16 mouse cellular contexts compared by ENCODE assay signal in the genomic region with DNA sequence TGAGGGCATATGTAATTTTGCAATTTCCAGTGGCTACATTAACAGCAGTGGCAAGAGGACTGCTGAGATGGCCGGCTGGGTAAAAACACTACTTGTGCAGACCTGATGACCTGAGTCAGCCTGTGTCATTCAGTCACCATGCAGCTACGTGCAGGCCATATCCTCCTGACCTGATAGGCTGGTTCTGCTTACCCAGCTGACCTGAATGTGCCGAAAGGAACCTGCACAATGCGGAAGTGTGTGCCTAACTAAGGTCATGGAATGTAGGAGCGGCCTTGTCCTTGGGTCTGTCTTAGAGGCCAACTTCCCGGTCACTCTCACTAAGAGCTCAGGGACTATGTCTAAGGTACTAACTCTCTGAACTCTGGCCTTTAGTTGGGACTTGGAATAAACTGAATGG. TPM values are rescaled to one million over a fixed set of nuclear protein-coding genes. Genes with fewer than 3 reads are reported as not detected.
DNase-seq lines count a peak whose midpoint lies in the region; ATAC-seq and TF ChIP-seq lines count a peak whose summit lies in the region.
"Had no signal": no experiment of that assay in that cellular context is flagged by ENCODE, and none has a peak within 500 bp of the region (broad histone marks: within the 10 kb centered on the region; RNA-seq: fewer than 3 reads in every experiment).

No protein-coding gene starts in this region.

- no peak for TF ChIP-seq POLR2A in spleen, adult 2 months (IDR thresholded peaks at IDR 0.05; ENCODE audit: low read depth, low read length)

- no peak overlapping the region for H3K9ac ChIP-seq in heart, embryonic 14.5 days (ENCODE audit: low read length)
- no peak overlapping the region for H3K9ac ChIP-seq in stomach, postnatal 0 days (ENCODE audit: low read length)
- H3K9ac ChIP-seq: hindbrain, embryonic 13.5 days; lung, embryonic 15.5 days; midbrain, embryonic 15.5 days had no signal

- 47% methylated on average over 6 of the region's 6 CpGs for WGBS in heart, embryonic 14.5 days
- 88% methylated on average over 6 of the region's 6 CpGs for WGBS in spleen, adult 2 months
- 62% methylated on average over 6 of the region's 6 CpGs for WGBS in stomach, postnatal 0 days

- ATAC-seq in heart, embryonic 14.5 days (ENCODE audit: insufficient number of reproducible peaks, insufficient read depth, low FRiP score, low read depth): peak; percentile 66; the same call in 1 of the 2 replicates
- ATAC-seq in stomach, postnatal 0 days (ENCODE audit: low FRiP score, low TSS enrichment): peak; percentile 97
- ATAC-seq in inflammation-experienced regulatory T-cells, adult 6 months: no peak
- ATAC-seq: CD4-positive, CD25-positive, alpha-beta regulatory T cell, adult 4 months; forebrain, embryonic 14.5 days; midbrain, embryonic 15.5 days had no signal

- no peak overlapping the region for H3K4me3 ChIP-seq in heart, embryonic 14.5 days (ENCODE audit: control insufficient read depth in 1 of 2, insufficient read depth in 1 of 2, low read depth in 1 of 2, low read length in 2 of 2)
- H3K4me3 ChIP-seq in spleen, adult 2 months (ENCODE audit: extremely low read depth, insufficient read depth, insufficient read length): no peak overlapping the region
- no peak overlapping the region for H3K4me3 ChIP-seq in stomach, postnatal 0 days (ENCODE audit: low read depth, low read length)
- H3K4me3 ChIP-seq: hindbrain, embryonic 13.5 days; lung, embryonic 15.5 days; midbrain, embryonic 15.5 days had no signal

- H3K4me2 ChIP-seq in heart, embryonic 14.5 days (ENCODE audit: low read length): peak overlapping the region; percentile 10; the same call in 1 of the 2 replicates
- H3K4me2 ChIP-seq in stomach, postnatal 0 days (replicated peaks; ENCODE audit: low read depth): no peak overlapping the region
- H3K4me2 ChIP-seq: hindbrain, embryonic 13.5 days; lung, embryonic 15.5 days; midbrain, embryonic 15.5 days had no signal

- H3K4me1 ChIP-seq in heart, embryonic 14.5 days (ENCODE audit: control insufficient read depth in 2 of 2, insufficient read depth in 2 of 2, low read length in 2 of 2): peaks cover 9 to 10% of the 10 kb centered on the region in 2 experiments; a peak in 3 of 4 replicates
- H3K4me1 ChIP-seq in spleen, adult 2 months (ENCODE audit: control insufficient read depth, insufficient read depth, insufficient read length): peaks cover 39% of the 10 kb centered on the region
- H3K4me1 ChIP-seq in stomach, postnatal 0 days (replicated peaks; ENCODE audit: control insufficient read depth, insufficient read depth): no peaks in the 10 kb centered on the region
- H3K4me1 ChIP-seq: hindbrain, embryonic 13.5 days; lung, embryonic 15.5 days; midbrain, embryonic 15.5 days had no signal

- intact Hi-C loops in heart, postnatal 36 days (cut with DNase I): no loop called here

- DNase-seq in heart, postnatal 36 days: no peak
- peak; percentile 7 to 23 for DNase-seq in kidney, adult 8-10 months
- no peak for DNase-seq in kidney, postnatal 10 days
- DNase-seq in spleen, adult 2 months (ENCODE audit: low read depth in 1 of 2, low spot score in 2 of 2): no peak
- no peak for DNase-seq in spleen, postnatal 4 days (ENCODE audit: low spot score in 2 of 2)
- peak; percentile 57 for DNase-seq in stomach, postnatal 0 days (ENCODE audit: low spot score)
- DNase-seq: cerebellum, adult 9-10 months; right cerebral cortex, postnatal 25 days; thymus, postnatal 25 days had no signal

- TF ChIP-seq CTCF in spleen, adult 2 months (IDR thresholded peaks at IDR 0.05; ENCODE audit: extremely low read depth, insufficient read depth, insufficient read length, insufficient replicate concordance): no peak
- TF ChIP-seq CTCF in stomach, postnatal 0 days (IDR thresholded peaks at IDR 0.05; ENCODE audit: low read depth): no peak

- H3K27me3 ChIP-seq in heart, embryonic 14.5 days (ENCODE audit: control insufficient read depth, insufficient read depth, low read length): no peaks in the 10 kb centered on the region
- no peaks in the 10 kb centered on the region for H3K27me3 ChIP-seq in spleen, adult 2 months (ENCODE audit: control insufficient read depth, insufficient read depth, low read length)
- H3K27me3 ChIP-seq in stomach, postnatal 0 days (ENCODE audit: control insufficient read depth, insufficient read depth, low read length): no peaks in the 10 kb centered on the region
- H3K27me3 ChIP-seq: hindbrain, embryonic 13.5 days; lung, embryonic 15.5 days; midbrain, embryonic 15.5 days had no signal

- no peaks in the 10 kb centered on the region for H3K9me3 ChIP-seq in heart, embryonic 14.5 days (ENCODE audit: control insufficient read depth, low read length)
- no peaks in the 10 kb centered on the region for H3K9me3 ChIP-seq in stomach, postnatal 0 days (ENCODE audit: control insufficient read depth, low read length)
- H3K9me3 ChIP-seq: hindbrain, embryonic 13.5 days; lung, embryonic 15.5 days; midbrain, embryonic 15.5 days had no signal

- H3K36me3 ChIP-seq in heart, embryonic 14.5 days (ENCODE audit: control insufficient read depth, insufficient read depth, low read length): peaks cover 7% of the 10 kb centered on the region; the same call in 1 of the 2 replicates
- H3K36me3 ChIP-seq in spleen, adult 2 months (ENCODE audit: control insufficient read depth, insufficient read depth, low read length): peaks cover 2% of the 10 kb centered on the region
- no peaks in the 10 kb centered on the region for H3K36me3 ChIP-seq in stomach, postnatal 0 days (ENCODE audit: control insufficient read depth, insufficient read depth, low read length)
- H3K36me3 ChIP-seq: hindbrain, embryonic 13.5 days; lung, embryonic 15.5 days; midbrain, embryonic 15.5 days had no signal

- TF ChIP-seq EP300 in stomach, postnatal 0 days (optimal IDR thresholded peaks at IDR 0.05): no peak

- peak overlapping the region; percentile 23 to 49; a peak in 3 of 4 replicates for H3K27ac ChIP-seq in heart, embryonic 14.5 days (replicated peaks in 1 of 2; ENCODE audit: control insufficient read depth in 1 of 2, insufficient read depth in 1 of 2, low read depth in 2 of 2, low read length in 2 of 2)
- H3K27ac ChIP-seq in spleen, adult 2 months (ENCODE audit: insufficient read depth, low read length): peak overlapping the region; percentile 82
- H3K27ac ChIP-seq in stomach, postnatal 0 days (replicated peaks): 0 out of 2 replicates have a peak overlapping the region, but pooled peaks have one; percentile 13
- H3K27ac ChIP-seq: hindbrain, embryonic 13.5 days; lung, embryonic 15.5 days; midbrain, embryonic 15.5 days had no signal

RNA-seq across cellular contexts. Expression of a gene that starts 13.5 kb away (rescaled TPM):
- 30.2 and 32.9 TPM in 2 replicates for polyA plus RNA-seq in heart, embryonic 14.5 days (2014; fragmentation: Nextera tagmentation; extraction: Ambion mirVana)
- total RNA-seq in heart, postnatal 36 days (2021): 10 to 100 TPM; 25.2 to 27.3 TPM
- polyA plus RNA-seq in spleen, adult 2 months (2012; rRNA removed): 42.5 and 46.2 TPM in 2 replicates
- 29.4 TPM in 2 replicates for polyA plus RNA-seq in stomach, postnatal 0 days (2015; fragmentation: Nextera tagmentation; extraction: Ambion mirVana)
- 10 to 100 TPM; 31.7 to 38.5 (median 32.9) TPM for polyA plus RNA-seq in inflammation-experienced regulatory T-cells, adult 6 months (2017; shearing (Covaris generic))

RNA-seq across cellular contexts. Expression of a gene that starts 31.4 kb away (rescaled TPM):
- polyA plus RNA-seq in heart, embryonic 14.5 days (2014; fragmentation: Nextera tagmentation; extraction: Ambion mirVana): 46.5 and 47.0 TPM in 2 replicates
- 10 to 100 TPM; 27.1 to 30.3 TPM for total RNA-seq in heart, postnatal 36 days (2021)
- polyA plus RNA-seq in spleen, adult 2 months (2012; rRNA removed): 3.0 and 4.7 TPM in 2 replicates
- polyA plus RNA-seq in stomach, postnatal 0 days (2015; fragmentation: Nextera tagmentation; extraction: Ambion mirVana): 32.6 and 35.0 TPM in 2 replicates
- polyA plus RNA-seq in inflammation-experienced regulatory T-cells, adult 6 months (2017; shearing (Covaris generic)): 10 to 100 TPM; 28.2 to 41.6 (median 36.0) TPM

Comparison
In these comparisons a context has a peak if more than half of its experiments do, and no peak if none do; other contexts are left out.
1. DNase-seq: peak in kidney, adult 8-10 months (2 of 2) and stomach, postnatal 0 days (single experiment); none in heart, postnatal 36 days (0 of 2), kidney, postnatal 10 days (single experiment), spleen, adult 2 months (0 of 2) and spleen, postnatal 4 days (0 of 2).
2. H3K27ac ChIP-seq: peak in every context shown above with its lines; median percentile 82 in spleen, adult 2 months; 36 in heart, embryonic 14.5 days; 13 in stomach, postnatal 0 days.